Mouse (Mus musculus) forebrain, embryonic 12.5 days (tissue): ENCODE measurements at regions not wholly inside any gene's neighbourhood (a gene's known extent, or its start where the extent isn't known, plus 50 kb on each side); places are given as distances from the start of the nearest gene placed in this dataset.

Source experiments
- ATAC-seq: fragments of 200-750 bp; cut with Nextera tagmentation; 2 replicates; pipeline ENCODE4 v1.8.0; 2017; ENCODE audit warnings: moderate TSS enrichment; ENCODE audit not compliant: low FRiP score
- H3K27ac ChIP-seq: fragments of 300-500 bp; sonication (generic); 2 replicates; pipeline ENCODE4 v1.5.1; 2016; ENCODE audit warnings: mild to moderate bottlenecking
- H3K27me3 ChIP-seq: fragments of 300-500 bp; sonication (generic); 2 replicates; pipeline ENCODE4 v1.6.1; 2016; ENCODE audit warnings: mild to moderate bottlenecking
- H3K36me3 ChIP-seq: fragments of 300-500 bp; sonication (generic); replicated peaks from 2 replicates; pipeline ENCODE4 v1.6.1; 2016; ENCODE audit warnings: mild to moderate bottlenecking
- H3K4me1 ChIP-seq: fragments of 300-500 bp; sonication (generic); 2 replicates; pipeline ENCODE4 v1.6.1; 2016
- H3K4me2 ChIP-seq: fragments of 300-500 bp; sonication (generic); 2 replicates; pipeline ENCODE4 v1.6.1; 2016; ENCODE audit warnings: mild to moderate bottlenecking, moderate library complexity
- H3K4me3 ChIP-seq: fragments of 300-500 bp; sonication (generic); replicated peaks from 2 replicates; pipeline ENCODE4 v1.5.1; 2016; ENCODE audit warnings: mild to moderate bottlenecking
- H3K9ac ChIP-seq: fragments of 300-500 bp; sonication (generic); 2 replicates; pipeline ENCODE4 v1.6.1; 2016; ENCODE audit warnings: mild to moderate bottlenecking
- H3K9me3 ChIP-seq: fragments of 300-500 bp; sonication (generic); 2 replicates; pipeline ENCODE4 v1.6.1; 2016
- WGBS: fragments of 180-500 bp; shearing (Covaris S2); methylation state at CpG from one replicate; pipeline ENCODE4 v1.1.7; 2016; 5-methylcytosine and 5-hydroxymethylcytosine counted together

DNA sequence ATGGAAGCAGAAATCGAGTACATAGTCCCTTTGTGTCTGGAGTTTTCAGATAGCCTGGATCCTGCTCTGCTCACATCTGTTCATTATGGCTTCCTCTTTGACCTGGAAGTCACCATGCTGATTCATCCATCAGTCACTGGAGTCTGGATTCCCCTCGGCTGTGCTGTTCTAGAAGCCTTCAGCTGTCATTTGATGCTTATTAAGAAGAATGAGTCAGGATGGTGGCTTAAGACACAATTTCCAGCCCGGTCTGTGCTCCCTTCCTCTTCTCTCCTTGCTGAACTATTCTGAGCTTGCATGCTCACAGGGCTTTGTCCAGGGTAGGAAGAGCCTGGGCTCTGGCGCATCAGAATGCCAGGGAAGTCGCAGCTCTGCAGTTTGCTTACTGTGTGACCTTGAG lies 1398.2 kb upstream of the A1bg start:
- 78% methylated on average over 5 of the region's 5 CpGs for WGBS
- H3K4me3 ChIP-seq = no peak overlapping the region
- no peaks in the 10 kb centered on the region for H3K36me3 ChIP-seq
- no peak overlapping the region for H3K4me2 ChIP-seq
- H3K27ac ChIP-seq = no peak overlapping the region
- H3K27me3 ChIP-seq = no peaks in the 10 kb centered on the region
- H3K9ac ChIP-seq = no peak overlapping the region
- H3K9me3 ChIP-seq = no peaks in the 10 kb centered on the region
- H3K4me1 ChIP-seq = no peaks in the 10 kb centered on the region
- ATAC-seq = no peak

- Histone ChIP-seq H3K9ac (no peak overlapping the region), H3K27ac (no peak overlapping the region), H3K4me3 (no peak overlapping the region), H3K9me3 (no peaks in the 10 kb centered on the region), H3K36me3 (no peaks in the 10 kb centered on the region), H3K27me3 (no peaks in the 10 kb centered on the region), H3K4me2 (no peak overlapping the region), H3K4me1 (no peaks in the 10 kb centered on the region)
- 49% methylated on average over 2 of the region's 2 CpGs for WGBS
- no peak; the same call in 1 of the 2 replicates for ATAC-seq
Measured at GRCm38 (mm10) chr15:62314449-62314848, 1391.6 kb upstream of the A1bg start.

- Histone ChIP-seq H3K4me2 (no peak overlapping the region), H3K36me3 (no peaks in the 10 kb centered on the region), H3K4me3 (no peak overlapping the region), H3K27me3 (no peaks in the 10 kb centered on the region), H3K27ac (no peak overlapping the region), H3K4me1 (no peaks in the 10 kb centered on the region), H3K9ac (no peak overlapping the region), H3K9me3 (no peaks in the 10 kb centered on the region)
- WGBS = 87% methylated on average over 3 of the region's 3 CpGs
- ATAC-seq = no peak
Measured at GRCm38 (mm10) chr15:62302233-62302632, 1379.4 kb upstream of the A1bg start.

DNA sequence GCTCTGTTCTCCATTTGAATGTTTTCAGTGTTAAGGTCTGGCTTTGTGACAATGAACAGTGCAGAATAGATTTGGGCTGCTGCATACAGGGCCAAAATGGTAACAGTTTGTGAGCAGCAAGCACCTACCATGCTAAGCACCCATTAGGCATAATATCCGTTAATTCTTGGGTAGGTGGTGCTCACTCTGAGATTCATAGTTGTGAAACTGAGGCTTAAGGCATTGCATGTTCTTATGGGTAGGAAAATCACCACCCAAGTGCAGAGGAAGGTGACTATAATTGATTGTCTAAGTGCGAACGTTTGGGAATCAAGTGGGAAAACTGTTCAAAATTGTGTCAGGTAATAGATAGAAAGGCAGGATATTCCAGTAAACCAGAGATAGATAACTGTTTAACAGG lies 1378.8 kb upstream of the A1bg start:
- WGBS = 93% methylated on average over 3 of the region's 3 CpGs
- H3K27me3 ChIP-seq = no peaks in the 10 kb centered on the region
- no peak for ATAC-seq
- H3K4me3 ChIP-seq = no peak overlapping the region
- no peak overlapping the region for H3K9ac ChIP-seq
- no peaks in the 10 kb centered on the region for H3K36me3 ChIP-seq
- H3K9me3 ChIP-seq = no peaks in the 10 kb centered on the region
- H3K4me1 ChIP-seq = no peaks in the 10 kb centered on the region
- H3K4me2 ChIP-seq = no peak overlapping the region
- no peak overlapping the region for H3K27ac ChIP-seq

DNA sequence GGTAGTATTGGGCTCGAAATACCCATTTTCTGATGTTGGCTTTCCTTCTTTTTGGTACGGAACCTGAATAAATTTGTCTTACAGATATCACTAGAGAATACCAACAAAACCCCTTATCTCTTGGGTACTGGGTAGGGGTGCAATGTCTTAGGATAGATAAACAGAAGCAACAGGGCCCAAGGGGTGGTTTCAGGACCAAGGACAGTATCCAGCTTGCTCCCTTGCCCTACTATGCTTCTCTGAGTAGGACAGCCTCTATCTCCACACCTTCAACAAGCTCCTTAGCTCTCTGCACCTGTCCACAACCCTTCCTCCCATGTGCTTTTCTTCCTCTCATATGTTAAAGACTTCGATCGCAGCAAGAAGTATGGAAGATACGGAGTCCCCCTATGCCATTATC lies 1374.3 kb upstream of the A1bg start:
- Histone ChIP-seq H3K36me3 (no peaks in the 10 kb centered on the region), H3K9me3 (no peaks in the 10 kb centered on the region), H3K4me3 (no peak overlapping the region), H3K4me1 (peaks cover 6% of the 10 kb centered on the region), H3K27ac (no peak overlapping the region), H3K4me2 (no peak overlapping the region), H3K27me3 (no peaks in the 10 kb centered on the region), H3K9ac (no peak overlapping the region)
- ATAC-seq = no peak
- WGBS = 88% methylated on average over 5 of the region's 5 CpGs

DNA sequence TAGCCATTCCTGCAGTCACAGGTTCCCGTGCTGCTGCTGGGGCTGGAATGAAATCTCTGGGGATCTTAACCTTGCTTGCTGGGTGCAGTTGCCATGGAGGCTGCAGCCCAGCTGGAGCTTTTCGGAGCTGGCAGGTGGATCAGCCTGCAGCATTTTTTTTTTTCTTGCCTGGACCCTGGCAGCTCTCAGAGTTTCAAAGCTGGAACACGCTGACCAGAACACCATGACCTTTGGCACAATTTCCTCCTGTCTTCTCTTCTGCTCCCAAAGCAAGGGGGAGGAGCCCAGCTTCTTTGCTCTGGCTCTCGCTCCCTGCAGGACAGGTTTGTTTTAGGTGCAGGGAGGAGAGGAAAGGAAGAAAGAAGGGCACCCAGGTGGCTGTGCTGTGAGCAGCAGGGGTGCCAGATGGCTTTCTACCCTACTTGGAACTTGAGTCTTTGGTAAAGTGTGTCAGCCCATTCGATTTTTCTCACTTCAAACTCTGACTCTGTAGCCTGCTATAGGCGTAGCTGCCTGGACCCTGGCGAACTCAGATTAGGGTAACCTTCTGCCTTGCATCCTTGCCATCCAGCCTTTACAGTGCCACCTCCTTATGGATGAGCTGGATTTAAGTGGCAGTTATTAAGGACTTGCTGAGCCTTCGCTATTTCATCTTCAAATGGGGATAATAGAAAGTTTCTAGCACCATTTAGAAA lies 1372.6 kb upstream of the A1bg start:
- no peaks in the 10 kb centered on the region for H3K27me3 ChIP-seq
- H3K4me2 ChIP-seq = no peak overlapping the region
- no peak overlapping the region for H3K4me3 ChIP-seq
- WGBS = 38% methylated on average over 8 of the region's 8 CpGs
- no peak overlapping the region for H3K27ac ChIP-seq
- no peaks in the 10 kb centered on the region for H3K36me3 ChIP-seq
- no peaks in the 10 kb centered on the region for H3K9me3 ChIP-seq
- H3K9ac ChIP-seq = no peak overlapping the region
- H3K4me1 ChIP-seq = peaks cover 6% of the 10 kb centered on the region
- ATAC-seq = no peak

- H3K36me3 ChIP-seq = no peaks in the 10 kb centered on the region
- ATAC-seq = no peak
- no peak overlapping the region for H3K4me3 ChIP-seq
- no peak overlapping the region for H3K9ac ChIP-seq
- no peaks in the 10 kb centered on the region for H3K27me3 ChIP-seq
- peaks cover 6% of the 10 kb centered on the region for H3K4me1 ChIP-seq
- WGBS = 65% methylated on average over 3 of the region's 3 CpGs
- H3K9me3 ChIP-seq = no peaks in the 10 kb centered on the region
- no peak overlapping the region for H3K27ac ChIP-seq
- no peak overlapping the region for H3K4me2 ChIP-seq
Measured at GRCm38 (mm10) chr15:62294786-62295185, 1372.0 kb upstream of the A1bg start.

GRCm38 (mm10) chr15:62292876-62293275 lies 1370.1 kb upstream of the A1bg start:
- H3K36me3 ChIP-seq = no peaks in the 10 kb centered on the region
- no peak for ATAC-seq
- H3K4me1 ChIP-seq = peaks cover 6% of the 10 kb centered on the region
- H3K4me2 ChIP-seq = no peak overlapping the region
- H3K4me3 ChIP-seq = no peak overlapping the region
- no peaks in the 10 kb centered on the region for H3K27me3 ChIP-seq
- no peak overlapping the region for H3K27ac ChIP-seq
- 85% methylated on average over 3 of the region's 3 CpGs for WGBS
- H3K9me3 ChIP-seq = no peaks in the 10 kb centered on the region
- no peak overlapping the region for H3K9ac ChIP-seq

GRCm38 (mm10) chr15:62290687-62291086 lies 1367.9 kb upstream of the A1bg start:
- Histone ChIP-seq H3K9me3 (no peaks in the 10 kb centered on the region), H3K4me3 (no peak overlapping the region), H3K27me3 (no peaks in the 10 kb centered on the region), H3K36me3 (no peaks in the 10 kb centered on the region), H3K4me1 (peaks cover 6% of the 10 kb centered on the region), H3K9ac (no peak overlapping the region), H3K4me2 (no peak overlapping the region), H3K27ac (no peak overlapping the region)
- no peak for ATAC-seq
- 82% methylated on average over 4 of the region's 4 CpGs for WGBS

DNA sequence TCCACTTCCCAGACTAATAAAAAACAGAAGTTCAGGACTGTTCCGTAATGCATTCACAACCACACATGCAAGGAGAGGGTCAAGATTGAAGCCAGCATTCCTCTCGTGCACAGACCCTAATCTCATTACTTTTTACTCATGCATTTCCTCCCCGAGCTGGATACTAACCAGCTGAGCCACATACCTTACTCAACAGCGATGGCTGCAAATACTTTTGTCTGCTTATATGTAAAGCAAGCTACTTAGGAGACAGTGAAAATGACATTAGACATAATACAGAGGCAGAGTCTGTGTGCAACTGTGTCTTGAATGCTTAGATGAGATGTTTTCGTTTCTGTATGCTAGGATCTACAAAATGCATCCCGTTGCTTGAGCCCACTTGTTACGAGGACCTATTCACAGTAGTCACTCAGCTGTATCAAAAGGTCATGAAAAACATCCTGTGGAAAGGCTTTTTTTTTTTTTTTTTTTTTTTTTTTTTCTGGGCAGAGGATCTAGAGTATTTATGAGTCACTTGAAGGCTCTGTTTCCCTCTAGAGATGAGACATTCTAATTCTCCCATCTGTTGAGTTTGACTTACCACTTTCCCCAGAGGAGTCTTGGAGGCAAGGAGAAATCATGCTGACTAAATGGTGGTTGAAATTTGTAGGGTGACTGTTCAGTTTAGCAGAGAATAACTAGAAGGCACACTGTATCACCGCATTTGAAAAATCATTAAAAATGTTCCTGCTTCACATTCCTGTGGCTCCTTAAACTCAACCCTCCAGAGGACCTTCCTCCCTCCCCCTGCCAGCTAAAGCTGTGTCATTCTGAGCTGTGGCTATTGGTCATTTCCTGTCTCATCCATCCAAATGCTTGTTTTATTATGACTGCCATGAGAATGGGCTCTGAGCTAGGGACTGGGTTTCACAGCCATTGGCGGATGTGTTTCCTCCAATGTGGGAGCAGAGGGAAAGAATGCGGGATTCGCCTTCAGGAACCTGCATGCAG lies 1364.1 kb upstream of the A1bg start:
- Histone ChIP-seq H3K4me3 (no peak overlapping the region), H3K9ac (no peak overlapping the region), H3K9me3 (no peaks in the 10 kb centered on the region), H3K4me1 (peaks cover 13% of the 10 kb centered on the region), H3K36me3 (no peaks in the 10 kb centered on the region), H3K27ac (no peak overlapping the region), H3K27me3 (no peaks in the 10 kb centered on the region), H3K4me2 (no peak overlapping the region)
- no peak for ATAC-seq
- whole genome bisulfite sequencing = 50% methylated on average over 11 of the region's 11 CpGs

DNA sequence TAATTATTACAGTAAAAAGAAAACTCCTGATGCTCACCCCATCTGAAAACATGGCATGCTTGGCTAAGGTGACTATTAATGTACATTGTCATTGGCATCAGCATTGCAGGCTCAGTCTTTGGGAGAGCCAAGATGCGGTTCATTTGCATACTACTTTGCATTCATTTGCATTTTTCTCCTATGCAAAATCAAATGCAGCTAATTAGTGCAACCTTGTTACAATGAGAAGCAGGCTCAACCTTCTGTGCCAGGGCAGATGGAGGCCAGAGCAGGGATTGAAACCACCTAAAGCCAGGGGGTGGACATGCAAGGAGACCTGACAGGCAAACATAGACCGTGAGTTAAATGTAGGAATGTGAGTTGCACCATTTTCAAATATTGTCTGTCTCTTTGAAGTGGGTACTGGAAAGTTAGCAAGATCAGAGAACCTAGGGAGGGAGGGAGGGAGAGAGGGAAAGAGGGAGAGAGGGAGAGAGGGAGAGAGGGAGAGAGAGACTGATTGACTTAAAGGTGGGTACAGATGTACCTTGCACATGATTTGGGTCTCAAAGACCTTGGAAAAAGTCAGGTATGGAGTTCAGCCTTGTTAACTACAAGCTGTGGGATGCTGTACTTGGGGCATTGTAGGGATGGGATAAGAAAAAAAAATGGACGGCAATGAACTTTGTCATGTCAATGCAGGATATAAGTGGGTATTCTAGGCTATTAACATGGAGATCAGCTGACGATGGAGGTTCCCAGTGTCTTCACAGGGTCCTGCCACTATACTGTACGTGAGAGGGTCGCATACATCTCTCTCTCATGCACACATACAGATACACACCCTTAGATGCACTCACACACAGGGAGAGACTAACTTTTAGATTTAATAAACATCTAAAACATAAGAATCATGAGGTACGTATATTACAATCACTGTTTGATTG lies 1362.1 kb upstream of the A1bg start:
- peak; percentile 89 for ATAC-seq
- H3K36me3 ChIP-seq = no peaks in the 10 kb centered on the region
- no peaks in the 10 kb centered on the region for H3K9me3 ChIP-seq
- H3K4me3 ChIP-seq = no peak overlapping the region
- 73% methylated on average over 7 of the region's 7 CpGs for WGBS
- H3K9ac ChIP-seq = no peak overlapping the region
- no peaks in the 10 kb centered on the region for H3K27me3 ChIP-seq
- peak overlapping the region; percentile 66; the same call in 1 of the 2 replicates for H3K27ac ChIP-seq
- peaks cover 13% of the 10 kb centered on the region for H3K4me1 ChIP-seq
- H3K4me2 ChIP-seq = no peak overlapping the region
